Mouse (Mus musculus) splenic B cell, adult 2 months (primary cell): ENCODE measurements at regions not wholly inside any gene's neighbourhood (a gene's known extent, or its start where the extent isn't known, plus 50 kb on each side); places are given as distances from the start of the nearest gene placed in this dataset.
"Not testable (repeated sequence)": the region's sequence is repeated elsewhere in the genome, so short reads cannot be mapped to it uniquely, and the experiment has no call there.

Experiments
- DNase-seq: peaks from one replicate; pipeline ENCODE4 v3.0.0-alpha.2; 2011; ENCODE audit warnings: low read depth, low spot score
- H3K27me3 ChIP-seq: 2 replicates; pipeline ENCODE4 v1.6.1; 2012; ENCODE audit warnings: mild to moderate bottlenecking, low read length, moderate library complexity, mixed read lengths; ENCODE audit not compliant: control insufficient read depth, poor library complexity, insufficient read depth, severe bottlenecking
- H3K36me3 ChIP-seq: 2 replicates; pipeline ENCODE4 v1.6.1; 2012; ENCODE audit warnings: mild to moderate bottlenecking, low read length, moderate library complexity, mixed read lengths; ENCODE audit not compliant: control insufficient read depth, poor library complexity, insufficient read depth, severe bottlenecking

DNA sequence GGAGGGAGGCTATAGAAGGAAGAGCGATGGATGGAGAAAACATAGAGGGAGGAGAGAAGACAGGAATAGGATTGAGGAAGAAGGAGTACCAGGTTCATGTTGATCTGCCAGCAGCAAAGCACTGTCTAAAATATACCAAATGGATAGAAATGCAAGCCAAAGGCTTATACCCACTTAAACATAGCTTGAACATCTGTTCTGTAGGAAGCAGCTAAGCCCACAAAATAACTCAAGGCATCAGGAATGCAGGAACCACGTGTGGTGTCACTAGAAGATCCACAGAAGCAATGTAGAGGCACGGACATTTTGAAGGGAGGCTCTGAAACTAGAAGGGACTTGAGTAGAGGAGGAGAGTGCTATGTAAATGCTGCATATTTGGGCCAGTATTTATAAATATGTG lies 78.9 kb downstream of the Smgc start:
- H3K27me3 ChIP-seq: no peaks in the 10 kb centered on the region
- H3K36me3 ChIP-seq: no peaks in the 10 kb centered on the region
- DNase-seq: no peak

GRCm38 (mm10) chr15:91917877-91918276 lies 79.8 kb downstream of the Smgc start:
- Histone ChIP-seq H3K36me3 (no peaks in the 10 kb centered on the region), H3K27me3 (no peaks in the 10 kb centered on the region)
- no peak for DNase-seq

- Histone ChIP-seq H3K27me3 (no peaks in the 10 kb centered on the region), H3K36me3 (no peaks in the 10 kb centered on the region)
- no peak for DNase-seq
These were observed 86.5 kb downstream of the Smgc start for GRCm38 (mm10) chr15:91924542-91924941.

DNA sequence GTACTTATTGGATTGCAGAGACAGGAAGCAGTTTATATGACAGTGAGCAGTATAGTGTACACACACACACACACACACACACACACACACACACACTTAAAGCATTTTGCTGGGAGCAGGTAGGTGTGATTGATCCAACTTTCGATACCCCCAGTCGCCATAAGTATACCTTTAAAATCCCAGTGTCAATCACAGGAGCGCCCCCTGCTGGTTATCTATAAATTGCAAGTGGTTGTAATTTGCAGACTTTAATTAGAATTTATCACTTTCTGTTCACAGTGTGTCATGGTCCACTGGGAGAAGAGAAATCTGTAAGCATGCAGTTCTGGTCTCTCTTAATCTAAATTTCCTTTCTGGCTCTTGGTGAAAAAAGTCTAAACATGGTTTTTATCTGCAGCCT lies 89.4 kb downstream of the Smgc start:
- Histone ChIP-seq H3K36me3 (no peaks in the 10 kb centered on the region), H3K27me3 (no peaks in the 10 kb centered on the region)
- peak; percentile 0 for DNase-seq

GRCm38 (mm10) chr15:91928511-91928910 lies 90.4 kb downstream of the Smgc start:
- DNase-seq: no peak
- Histone ChIP-seq H3K27me3 (no peaks in the 10 kb centered on the region), H3K36me3 (no peaks in the 10 kb centered on the region)

DNA sequence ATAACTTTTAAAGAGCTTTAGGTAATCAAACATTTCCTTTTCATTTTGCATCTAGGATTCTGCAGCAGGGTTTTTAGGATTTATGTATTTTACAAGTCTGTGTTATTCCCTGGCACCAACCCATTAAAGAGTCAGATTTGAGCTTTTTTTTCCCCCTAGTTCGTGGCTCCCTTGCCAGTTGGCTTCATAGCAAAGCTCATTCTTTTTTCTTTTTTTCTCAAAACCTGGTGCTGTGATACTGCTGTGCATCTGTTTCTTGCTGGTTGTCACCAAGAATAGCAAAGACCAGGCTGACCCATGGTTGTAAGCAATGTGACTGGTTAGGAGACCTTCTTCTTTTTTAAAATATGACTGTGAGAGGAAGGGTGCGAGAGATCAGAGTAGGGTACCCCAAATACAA lies 93.7 kb upstream of the Cntn1 start:
- no peaks in the 10 kb centered on the region for H3K36me3 ChIP-seq
- no peak for DNase-seq
- H3K27me3 ChIP-seq: no peaks in the 10 kb centered on the region

DNA sequence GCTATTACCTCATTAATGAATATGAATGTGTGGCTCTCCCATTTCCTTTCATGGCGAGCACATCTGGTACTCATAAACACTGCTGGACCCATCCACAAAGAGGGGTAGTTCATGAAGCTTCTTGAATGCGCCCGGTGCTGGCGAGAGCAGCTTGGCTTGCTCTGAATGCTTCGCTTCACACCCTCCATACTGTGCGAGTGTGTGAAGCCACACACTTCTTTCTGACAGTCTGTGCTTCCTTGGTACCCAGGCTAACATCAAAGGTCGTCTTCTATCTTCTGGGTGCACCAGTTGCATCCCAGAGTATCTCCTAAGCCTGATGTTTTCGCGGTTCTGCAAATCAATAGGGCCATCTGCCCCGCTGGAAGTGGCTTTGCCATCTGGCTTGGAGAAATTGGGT lies 85.8 kb upstream of the Cntn1 start:
- DNase-seq: no peak
- no peaks in the 10 kb centered on the region for H3K36me3 ChIP-seq

GRCm38 (mm10) chr15:91969378-91969777 lies 81.6 kb upstream of the Cntn1 start:
- peak; percentile 1 for DNase-seq
- no peaks in the 10 kb centered on the region for H3K36me3 ChIP-seq
- no peaks in the 10 kb centered on the region for H3K27me3 ChIP-seq

More for the DNA sequence above, 85.8 kb upstream of the Cntn1 start:
- no peaks in the 10 kb centered on the region for H3K27me3 ChIP-seq

- H3K36me3 ChIP-seq: no peaks in the 10 kb centered on the region
- no peaks in the 10 kb centered on the region; the same call in 1 of the 2 replicates for H3K27me3 ChIP-seq
- no peak for DNase-seq
These were observed 79.6 kb upstream of the Cntn1 start for GRCm38 (mm10) chr15:91971411-91971810.

- Histone ChIP-seq H3K27me3 (no peaks in the 10 kb centered on the region; the same call in 1 of the 2 replicates), H3K36me3 (no peaks in the 10 kb centered on the region)
- DNase-seq: no peak
These were observed 79.1 kb upstream of the Cntn1 start for GRCm38 (mm10) chr15:91971846-91972245.

GRCm38 (mm10) chr15:91975606-91976005 lies 75.4 kb upstream of the Cntn1 start:
- Histone ChIP-seq H3K27me3 (no peaks in the 10 kb centered on the region; the same call in 1 of the 2 replicates), H3K36me3 (no peaks in the 10 kb centered on the region)
- DNase-seq: no peak

DNA sequence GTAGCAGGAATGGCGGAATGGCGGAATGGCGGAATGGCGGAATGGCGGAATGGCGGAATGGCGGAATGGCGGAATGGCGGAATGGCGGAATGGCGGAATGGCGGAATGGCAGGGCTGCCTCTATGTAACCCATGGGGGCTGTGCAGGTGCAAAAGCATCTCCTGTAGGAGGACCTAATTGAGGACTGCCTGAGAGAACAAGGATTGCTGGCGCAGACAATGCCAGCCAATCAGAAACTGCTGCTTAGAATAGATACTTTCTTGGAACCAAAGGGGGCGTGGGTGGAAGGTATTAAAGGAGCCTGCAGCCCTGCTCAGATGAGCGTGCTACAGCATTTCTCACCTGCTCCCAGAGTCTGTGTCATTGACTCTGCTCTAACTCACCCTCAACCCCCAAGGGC lies 67.8 kb upstream of the Cntn1 start:
- DNase-seq, H3K27me3 ChIP-seq, H3K36me3 ChIP-seq: not testable (repeated sequence)

DNA sequence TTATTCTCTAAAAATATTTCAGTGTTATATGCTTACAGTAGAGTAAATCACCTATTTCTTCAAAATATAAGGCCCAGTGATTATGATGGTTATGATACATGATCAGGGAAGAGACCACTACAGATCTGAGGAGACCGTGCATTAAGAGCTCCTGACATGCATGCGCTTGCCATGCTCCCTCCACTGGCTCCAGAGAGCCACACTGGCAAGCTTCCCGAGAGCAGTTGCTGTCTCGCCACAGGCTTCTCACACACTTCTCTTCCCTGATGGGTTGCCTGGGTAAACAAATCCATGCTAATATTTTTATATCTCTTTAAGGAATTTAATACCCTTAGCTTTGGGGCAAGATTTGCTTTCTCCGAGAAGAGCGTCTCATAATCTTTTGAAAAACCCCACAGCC lies 50.9 kb upstream of the Cntn1 start:
- DNase-seq: no peak
- no peaks in the 10 kb centered on the region for H3K27me3 ChIP-seq
- no peaks in the 10 kb centered on the region for H3K36me3 ChIP-seq
